Mouse (Mus musculus) forebrain, embryonic 15.5 days (tissue): ENCODE results near the gene Tdo2. TPM values are rescaled to one million over a fixed set of nuclear protein-coding genes. Genes with fewer than 3 reads are reported as not detected.
A peak's percentile ranks its signal among the peaks of the same experiment; 100 is the strongest.

Experiments used
- ATAC-seq: fragments of 200-750 bp; cut with Nextera tagmentation; replicated peaks from 2 replicates; pipeline ENCODE4 v1.8.0; 2017; ENCODE audit warnings: mild to moderate bottlenecking, moderate TSS enrichment, moderate library complexity
- H3K27ac ChIP-seq: fragments of 300-500 bp; sonication (generic); replicated peaks from 2 replicates; pipeline ENCODE4 v1.5.1; 2015; ENCODE audit warnings: mild to moderate bottlenecking, inconsistent platforms
- H3K27me3 ChIP-seq: fragments of 300-500 bp; sonication (generic); 2 replicates; pipeline ENCODE4 v1.6.1; 2015; ENCODE audit warnings: inconsistent platforms
- H3K36me3 ChIP-seq: fragments of 300-500 bp; sonication (generic); 2 replicates; pipeline ENCODE4 v1.6.1; 2015; ENCODE audit warnings: mild to moderate bottlenecking, inconsistent platforms
- H3K4me1 ChIP-seq: fragments of 300-500 bp; sonication (generic); 2 replicates; pipeline ENCODE4 v1.6.1; 2015; ENCODE audit warnings: inconsistent platforms
- H3K4me2 ChIP-seq: fragments of 300-500 bp; sonication (generic); replicated peaks from 2 replicates; pipeline ENCODE4 v1.6.1; 2015; ENCODE audit warnings: mild to moderate bottlenecking, inconsistent platforms
- H3K4me3 ChIP-seq: fragments of 300-500 bp; sonication (generic); 2 replicates; pipeline ENCODE4 v1.5.1; 2015; ENCODE audit warnings: mild to moderate bottlenecking, inconsistent platforms
- H3K9ac ChIP-seq: fragments of 300-500 bp; sonication (generic); replicated peaks from 2 replicates; pipeline ENCODE4 v1.6.1; 2015; ENCODE audit warnings: mild to moderate bottlenecking, inconsistent platforms
- H3K9me3 ChIP-seq: fragments of 300-500 bp; sonication (generic); 2 replicates; pipeline ENCODE4 v1.6.1; 2016; ENCODE audit warnings: inconsistent platforms
- WGBS: fragments of 180-500 bp; shearing (Covaris S2); methylation state at CpG from one replicate; pipeline ENCODE4 v1.1.7; 2015; ENCODE audit warnings: mixed read lengths; 5-methylcytosine and 5-hydroxymethylcytosine counted together
- polyA plus RNA-seq: library from polyadenylated mRNA; unstranded; fragments of >200 nt; fragmentation: Nextera tagmentation; extraction: Ambion mirVana; gene quantifications from 2 replicates; pipeline ENCODE4 v1.2.1, GENCODE M21; 2015

The Tdo2 gene
- polyA plus RNA-seq, 1 experiment from 2014 or later = 2.0 TPM

- H3K27me3 ChIP-seq = no peaks in the 10 kb centered on the region
- no peaks in the 10 kb centered on the region for H3K36me3 ChIP-seq
- no peak overlapping the region for H3K9ac ChIP-seq
- no peak overlapping the region for H3K27ac ChIP-seq
- H3K4me1 ChIP-seq = peaks cover 12% of the 10 kb centered on the region
- H3K4me2 ChIP-seq = no peak overlapping the region
- no peak overlapping the region for H3K4me3 ChIP-seq
- no peaks in the 10 kb centered on the region for H3K9me3 ChIP-seq
- 73% methylated on average over 5 of the region's 5 CpGs for WGBS
- ATAC-seq = no peak
Measured at GRCm38 (mm10) chr3:81916030-81916686, 59.8 kb downstream of the Tdo2 start.

DNA sequence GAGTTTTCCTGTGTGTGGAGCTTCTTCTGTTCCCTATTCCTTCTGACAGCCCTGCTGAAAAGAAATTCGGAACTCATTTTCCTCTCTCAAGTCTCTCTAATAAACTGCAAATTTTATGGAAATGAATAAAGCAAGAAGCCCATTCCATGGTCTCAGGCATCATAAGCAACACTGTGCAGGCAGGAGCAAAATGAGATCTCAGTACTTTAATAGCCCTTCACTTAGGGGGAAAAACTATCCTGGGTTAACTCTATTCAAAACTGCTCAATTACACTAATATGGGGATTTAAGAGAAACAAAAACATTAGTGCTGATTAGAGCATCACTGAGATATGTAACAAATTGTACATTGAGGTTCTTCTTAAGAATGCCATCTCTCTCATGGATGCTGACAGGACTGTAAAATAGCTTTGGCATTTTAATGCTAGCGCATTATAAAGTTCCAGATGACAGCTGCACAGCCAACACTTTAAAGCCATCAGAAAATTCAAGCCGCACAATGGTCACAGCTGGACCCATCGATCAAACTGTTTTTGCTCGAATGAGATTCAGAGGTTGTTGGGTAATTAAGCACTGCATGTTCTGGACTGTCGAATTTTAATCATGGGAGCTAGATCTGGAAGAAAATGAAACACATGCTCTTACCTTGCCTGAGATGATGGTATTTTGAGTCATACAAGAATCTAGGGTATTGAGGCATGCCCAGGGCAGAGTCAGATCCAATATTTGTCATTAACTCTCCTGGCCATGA lies 65.5 kb downstream of the Tdo2 start:
- ATAC-seq = peak; percentile 88
- Histone ChIP-seq H3K4me2 (no peak overlapping the region), H3K27me3 (no peaks in the 10 kb centered on the region), H3K36me3 (no peaks in the 10 kb centered on the region), H3K4me1 (peaks cover 14% of the 10 kb centered on the region), H3K9me3 (no peaks in the 10 kb centered on the region), H3K27ac (peak overlapping the region; percentile 62), H3K9ac (no peak overlapping the region), H3K4me3 (no peak overlapping the region)
- 16% methylated on average over 6 of the region's 6 CpGs for WGBS

Other genes with a start within 250 kb of the Tdo2 start
- gene Ctso, start 43.6 kb downstream of the Tdo2 start, polyA plus RNA-seq = 8.3 and 8.7 TPM in 2 replicates
- not detected in 2 replicates for gene Asic5, start 6.1 kb upstream of the Tdo2 start, polyA plus RNA-seq
- gene Gucy1b1, start 98.5 kb upstream of the Tdo2 start, polyA plus RNA-seq = 50.7 and 60.4 TPM in 2 replicates
- 42.4 and 51.8 TPM in 2 replicates for gene Gucy1a1, start 169.6 kb upstream of the Tdo2 start, polyA plus RNA-seq